Mouse (Mus musculus) WW6 (cell line): ENCODE measurements around the gene Klhl3.

ENCODE experiments used
- DNase-seq: peaks from one replicate; pipeline ENCODE4 v3.0.0-alpha.2; 2013; ENCODE audit warnings: low read depth, low spot score

Gene Klhl3

DNA sequence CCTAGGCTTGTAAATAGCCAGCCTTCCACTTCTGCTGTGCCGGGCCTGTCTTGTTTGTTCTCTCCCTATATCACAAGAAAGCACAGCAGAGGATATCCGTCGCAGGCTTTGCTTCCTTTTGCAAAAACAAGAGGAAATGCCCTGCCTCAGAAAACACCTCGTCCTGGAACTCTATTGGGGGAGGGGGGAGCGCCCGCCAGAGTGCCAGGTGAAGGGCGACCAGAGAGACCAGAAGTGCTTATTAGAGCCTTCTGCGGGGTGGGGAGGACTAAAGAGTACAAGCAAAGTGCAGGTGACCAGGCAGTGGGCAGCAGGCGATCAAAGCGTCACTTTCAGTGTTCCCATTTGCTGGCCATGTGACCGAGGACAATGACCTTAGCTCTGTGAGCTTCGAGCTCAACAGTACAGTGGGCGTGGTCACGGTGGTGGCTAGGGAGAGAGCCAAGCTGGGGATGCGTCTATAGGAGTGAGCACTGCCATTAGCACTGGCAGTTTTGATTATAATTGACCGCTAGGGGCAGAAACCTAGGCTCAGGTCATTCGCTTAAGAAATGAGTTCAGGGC, 45.8 kb downstream of the Klhl3 start:
- peak; percentile 65 for DNase-seq

DNA sequence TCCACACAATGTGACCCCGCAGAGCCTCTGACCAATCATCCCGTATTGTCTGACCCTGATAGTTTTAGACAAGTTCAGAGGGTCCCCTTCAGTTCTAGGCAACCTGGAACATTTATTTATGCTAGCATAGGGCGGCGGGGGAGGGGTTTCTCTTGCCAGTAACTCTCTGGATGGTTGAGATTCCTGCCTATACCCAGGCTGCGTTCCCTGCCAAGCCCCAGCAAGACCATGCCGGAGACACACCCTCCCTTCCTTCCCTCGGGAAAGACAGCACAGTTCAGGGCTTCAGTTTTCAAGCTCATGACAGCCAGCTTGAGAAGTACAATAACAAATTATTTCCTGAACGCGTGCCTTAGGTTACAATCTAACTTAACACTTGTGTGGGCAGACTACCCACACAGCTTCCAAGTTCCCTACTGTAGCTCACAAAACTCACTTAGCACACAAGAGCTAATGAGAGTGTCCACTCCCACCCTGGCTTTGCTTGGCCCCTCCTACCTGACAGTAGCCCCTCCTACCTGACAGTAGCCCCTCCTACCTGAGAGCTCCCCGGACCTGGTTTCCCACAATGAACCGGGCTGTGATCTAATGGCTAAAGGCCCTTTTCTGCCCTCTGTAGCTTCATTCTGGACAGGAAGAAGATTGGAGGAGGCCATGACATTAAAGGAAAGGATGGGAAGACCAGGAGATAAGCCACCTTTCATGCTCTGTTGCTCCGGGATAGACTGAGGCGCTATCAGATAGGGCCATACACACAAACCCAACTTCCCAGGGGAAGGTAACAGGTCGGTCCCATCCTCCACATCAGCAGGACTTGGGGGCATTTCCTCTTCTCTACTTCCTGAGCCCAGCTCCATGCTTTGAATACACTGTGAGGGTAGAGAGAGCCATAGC, 46.6 kb downstream of the Klhl3 start:
- no peak for DNase-seq

DNA sequence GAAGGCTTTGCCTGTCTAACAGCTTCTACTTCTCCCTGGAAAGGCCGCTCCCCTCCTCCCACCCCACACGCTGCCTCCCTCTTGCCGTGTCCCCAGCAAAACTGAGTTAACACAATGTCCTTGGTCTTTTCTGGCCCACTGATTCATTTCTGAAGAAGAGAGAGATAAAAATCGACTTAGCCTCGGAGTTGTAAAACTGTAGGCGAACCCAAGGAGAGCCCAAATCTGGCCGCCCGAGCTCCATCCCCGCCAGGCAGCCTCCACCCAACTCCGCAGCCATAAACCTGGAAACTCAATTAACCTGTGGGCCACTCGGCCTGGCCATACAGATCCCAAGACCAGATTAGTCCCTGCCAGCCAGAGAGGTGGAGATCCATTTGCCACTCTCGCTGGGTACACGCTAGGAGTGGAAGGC, 47.3 kb downstream of the Klhl3 start:
- DNase-seq = no peak

DNA sequence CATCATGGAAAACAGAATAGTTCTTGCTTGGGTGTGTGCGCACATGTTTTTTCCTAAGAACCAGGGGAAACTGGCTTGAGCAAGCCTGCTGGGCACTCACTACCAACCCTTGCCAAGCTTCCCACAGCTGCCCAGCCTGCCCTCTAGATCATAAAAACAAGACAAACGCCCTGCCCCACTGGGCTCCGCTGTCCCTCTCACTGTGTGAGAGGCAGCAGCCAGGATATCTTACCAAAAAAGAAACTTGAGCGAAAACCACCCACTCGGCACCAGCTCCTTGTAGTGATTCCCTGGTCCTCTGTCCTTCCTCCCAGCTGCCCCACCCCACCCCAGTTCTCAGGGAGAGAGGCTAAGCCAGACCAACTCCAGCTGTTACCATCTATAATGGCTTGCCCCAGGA, 48.1 kb downstream of the Klhl3 start:
- DNase-seq = no peak

DNA sequence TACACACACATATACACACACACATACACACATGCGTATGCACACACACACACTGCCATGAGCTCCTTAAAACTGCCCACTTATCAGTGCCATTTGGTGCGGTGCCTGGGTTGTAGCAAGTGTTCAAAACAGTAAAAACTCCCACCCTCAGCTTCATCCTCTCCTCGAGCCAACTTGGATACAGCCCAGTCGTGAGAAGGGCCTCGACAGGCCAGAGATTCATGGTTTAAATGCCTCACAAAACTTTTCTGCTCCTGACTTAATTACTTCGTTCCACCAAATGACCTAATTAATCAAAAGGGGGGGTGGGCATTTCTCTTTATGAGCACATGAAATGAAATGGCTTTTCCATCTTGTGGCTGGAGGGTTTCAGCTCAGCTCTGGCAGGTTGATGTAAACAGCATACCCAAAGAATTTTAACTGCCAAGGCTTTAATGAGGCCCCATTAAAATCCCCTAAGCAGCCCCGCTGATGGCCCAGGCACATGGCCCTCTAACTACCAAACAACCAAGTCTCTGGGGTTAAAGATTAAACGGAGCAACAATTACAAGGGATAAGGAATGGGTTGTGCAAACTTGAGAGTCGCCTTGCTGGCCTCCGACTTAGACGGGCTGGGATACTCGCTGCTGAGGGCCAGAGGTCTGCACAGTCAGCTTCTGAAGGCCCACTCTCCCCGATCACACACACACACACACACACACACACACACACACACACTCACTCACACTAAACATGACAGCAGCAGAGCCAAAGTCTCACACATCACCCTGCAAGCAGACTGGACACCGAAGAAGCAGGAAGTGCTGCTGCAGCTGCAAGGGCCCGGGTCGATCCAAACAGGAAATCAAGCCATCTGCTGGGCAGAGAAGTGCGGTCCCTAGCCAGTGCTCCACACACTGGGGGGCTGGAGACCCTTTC, 55.2 kb downstream of the Klhl3 start:
- no peak for DNase-seq

DNA sequence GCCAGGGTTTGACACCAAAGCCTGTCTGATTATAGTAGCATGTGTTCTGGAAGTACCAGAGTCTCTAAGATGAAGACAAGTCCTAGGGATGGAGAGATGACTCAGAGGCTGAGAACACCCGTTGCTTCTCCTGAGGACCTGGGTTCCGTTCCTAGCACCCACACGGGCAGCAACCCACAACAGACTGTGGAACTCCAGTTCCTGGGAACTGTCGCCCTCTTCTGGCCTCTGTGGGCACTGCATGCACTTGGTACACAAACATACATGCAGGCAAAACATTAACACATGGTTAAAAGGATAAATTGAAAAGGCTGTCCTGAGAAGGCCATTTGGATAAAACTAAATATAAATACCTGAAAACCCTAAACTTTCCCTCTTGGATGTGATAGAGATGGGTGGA, 56.8 kb downstream of the Klhl3 start:
- DNase-seq = no peak

DNA sequence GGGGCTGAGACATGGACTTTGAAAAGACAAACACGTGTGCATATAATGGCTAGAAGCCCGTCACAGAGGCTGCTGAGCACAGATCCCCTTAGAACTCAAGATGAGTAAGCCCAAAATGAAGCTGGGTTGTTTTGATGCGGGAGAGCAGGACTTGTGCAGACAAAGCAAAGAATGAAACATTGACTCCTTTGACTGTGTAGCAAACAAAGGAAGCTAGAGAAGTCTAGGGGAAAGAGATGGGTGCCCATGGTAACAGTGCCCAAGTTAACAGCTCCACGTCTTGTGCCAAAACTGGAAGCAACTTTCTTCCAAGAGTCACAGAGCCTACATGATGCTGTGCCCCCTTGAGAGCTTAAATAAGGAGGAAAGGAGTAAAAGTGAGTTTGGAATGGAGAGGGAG, 59.8 kb downstream of the Klhl3 start:
- DNase-seq = no peak

DNA sequence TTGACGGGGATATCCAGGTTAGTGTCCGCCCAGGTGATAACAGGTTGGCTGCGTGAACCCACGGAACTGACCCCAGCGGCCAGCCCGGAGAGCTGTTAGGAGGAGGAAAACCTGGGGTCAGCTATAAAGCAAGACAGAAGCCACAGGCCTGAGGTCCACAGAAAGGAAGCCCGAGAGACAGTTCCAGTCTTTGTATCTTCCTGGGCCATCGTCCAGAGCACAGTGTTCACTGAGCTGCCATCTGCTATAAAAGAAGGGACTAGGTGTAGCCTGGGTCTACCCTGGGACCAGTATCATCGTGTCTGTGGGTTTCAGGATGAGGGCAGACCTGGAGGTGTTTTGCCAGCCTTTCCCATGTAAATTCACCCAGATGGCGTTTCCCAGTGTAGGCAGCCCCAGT, 61.7 kb downstream of the Klhl3 start:
- DNase-seq = no peak

DNA sequence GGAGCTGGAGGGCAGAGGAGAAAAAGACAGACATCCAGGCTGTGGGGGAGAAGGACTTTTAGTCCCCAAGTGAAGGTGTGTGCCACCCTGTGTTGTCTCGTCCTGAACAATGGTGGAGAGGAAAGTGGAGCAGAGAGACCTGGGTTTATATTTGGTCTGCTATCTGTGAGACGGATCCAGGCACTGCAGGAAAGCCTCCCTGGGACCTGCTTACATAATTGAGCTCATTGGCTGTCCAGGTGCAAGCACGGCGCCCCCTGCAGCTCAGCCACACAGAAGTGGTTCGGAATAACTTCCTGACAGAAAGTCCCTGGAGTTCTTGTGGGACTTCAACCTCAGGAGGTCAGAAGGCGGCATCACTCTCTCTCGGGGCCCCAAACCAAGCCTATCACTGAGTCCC, 62.1 kb downstream of the Klhl3 start:
- no peak for DNase-seq

DNA sequence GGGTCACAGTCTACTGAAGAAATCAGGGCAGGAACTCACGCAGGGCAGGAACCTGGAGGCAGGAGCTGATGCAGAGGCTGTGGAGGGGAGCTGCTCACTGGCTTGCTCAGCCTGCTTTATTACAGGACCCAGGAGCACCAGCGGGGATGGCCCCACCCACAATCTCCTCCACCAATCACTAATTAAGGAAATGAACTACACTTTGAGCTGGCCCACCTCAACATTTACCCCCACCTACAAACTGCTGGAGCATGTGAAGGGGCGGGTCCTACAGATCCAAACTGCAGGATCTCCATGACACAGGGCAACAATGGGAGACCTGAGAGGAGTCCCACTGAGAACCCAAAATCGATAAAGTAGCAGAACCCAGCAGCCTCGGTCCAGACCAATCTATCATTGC, 64.3 kb downstream of the Klhl3 start:
- no peak for DNase-seq

DNA sequence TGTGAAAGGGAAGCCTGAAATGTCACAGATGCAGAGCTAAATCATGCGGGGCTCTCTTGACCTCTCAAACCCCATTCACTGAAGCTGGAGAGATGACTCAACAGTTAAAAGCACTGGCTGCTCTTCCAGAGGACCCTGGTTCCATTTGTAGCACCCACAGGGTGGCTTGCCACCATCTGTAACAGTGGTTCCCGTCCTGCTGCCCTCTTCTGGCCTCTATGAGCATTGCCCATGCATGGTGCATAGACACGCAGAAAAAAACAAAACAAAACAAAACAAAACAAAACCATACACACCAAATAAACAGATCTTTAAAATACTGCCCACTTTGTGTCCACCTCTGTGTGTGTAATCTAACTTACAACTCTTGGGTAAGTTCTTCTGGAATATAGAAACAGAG, 65.3 kb downstream of the Klhl3 start:
- no peak for DNase-seq

DNA sequence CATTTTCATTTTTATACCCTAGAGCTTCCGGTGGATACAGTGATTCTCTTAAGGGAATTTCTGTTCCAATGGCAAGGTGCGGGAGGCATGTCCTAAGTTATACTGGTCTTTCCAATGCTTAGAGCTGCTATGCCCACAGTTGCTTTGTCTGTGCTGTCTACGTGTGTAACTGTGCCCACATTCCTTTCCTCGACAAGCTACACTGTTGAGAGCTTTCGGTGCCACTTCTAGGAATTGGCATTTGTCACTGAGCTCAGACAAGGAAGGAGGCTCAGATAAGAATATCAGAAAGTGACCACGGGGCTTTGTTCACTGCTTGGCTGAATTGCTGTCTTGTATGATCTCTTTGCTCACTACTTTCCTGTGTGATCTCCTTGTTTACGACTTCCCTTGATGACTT, 67.2 kb downstream of the Klhl3 start:
- DNase-seq = no peak

DNA sequence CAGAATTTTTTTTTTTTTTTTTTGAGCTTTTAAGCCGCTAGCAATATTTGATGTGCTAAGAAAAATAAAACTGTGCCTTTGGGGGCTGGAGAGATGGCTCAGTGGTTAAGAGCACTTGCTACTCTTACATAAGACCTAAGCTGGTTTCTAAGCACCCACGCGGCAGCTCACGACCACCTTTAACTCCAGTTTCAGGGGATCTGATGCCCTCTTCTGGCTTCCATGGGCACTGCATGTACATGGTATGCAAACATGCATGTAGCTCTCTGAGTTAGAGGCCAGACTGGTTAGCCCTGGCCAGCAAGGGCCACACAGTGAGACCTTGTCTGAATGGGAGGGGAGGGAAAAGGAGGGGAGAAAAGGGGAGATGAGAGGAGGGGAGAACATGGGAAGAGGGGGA, 68.1 kb downstream of the Klhl3 start:
- DNase-seq = no peak

DNA sequence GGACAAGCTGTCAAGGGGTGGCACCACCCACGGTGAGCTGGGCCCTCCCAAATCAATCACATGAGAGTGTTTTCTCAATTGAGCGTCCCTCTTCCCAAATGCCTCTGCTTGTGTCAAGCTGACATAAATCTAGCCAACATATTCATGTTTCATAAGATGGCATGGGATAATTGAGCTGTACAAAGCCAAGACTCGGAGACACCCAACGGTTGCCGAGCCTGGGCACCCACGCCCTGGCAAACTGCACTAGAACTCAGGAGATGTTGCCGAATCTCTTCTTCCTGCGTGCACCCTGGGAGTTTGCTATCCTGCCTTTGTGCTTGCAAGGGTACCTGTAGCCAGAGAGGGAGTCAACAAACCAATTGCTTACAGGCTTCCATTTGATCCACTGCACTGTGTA, 70.1 kb downstream of the Klhl3 start:
- DNase-seq = no peak

DNA sequence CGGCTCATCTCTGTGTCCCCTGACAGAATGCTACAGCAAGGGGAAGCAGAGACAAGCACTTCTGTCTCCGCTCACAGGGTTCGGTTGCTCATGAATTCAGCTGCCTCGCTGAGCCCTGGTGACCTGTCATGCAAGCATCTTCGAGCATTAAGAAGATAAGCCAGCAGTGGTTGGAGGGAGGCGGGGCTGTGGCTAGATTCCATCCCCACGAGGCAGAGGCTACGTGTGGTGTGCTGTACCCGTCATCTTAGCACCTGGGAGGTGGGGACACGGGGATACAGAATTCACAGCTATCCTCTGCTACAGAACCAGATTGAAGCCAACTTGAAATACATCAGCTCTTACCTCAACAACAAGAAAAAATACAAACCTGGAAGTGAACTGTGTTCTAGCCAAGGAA, 73.3 kb downstream of the Klhl3 start:
- no peak for DNase-seq

DNA sequence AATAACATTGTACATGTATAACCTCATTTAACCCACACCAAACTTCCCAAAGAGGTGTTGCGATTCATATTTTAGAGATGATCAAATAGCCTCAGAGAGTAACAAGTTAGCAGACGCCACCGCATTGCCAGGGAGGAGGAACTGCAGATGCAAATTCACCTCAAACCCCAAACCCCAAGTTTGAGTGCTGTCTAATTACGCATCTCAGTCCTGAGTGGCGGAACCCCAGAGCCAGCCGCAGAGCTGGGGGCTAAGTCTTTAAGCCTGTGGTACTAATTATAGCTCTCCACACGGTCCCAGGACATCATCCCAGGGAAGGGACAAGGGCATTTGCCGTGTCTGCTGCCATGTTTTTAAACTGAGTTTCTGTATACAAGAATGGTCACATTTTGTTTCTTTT, 75.9 kb downstream of the Klhl3 start:
- DNase-seq = no peak

DNA sequence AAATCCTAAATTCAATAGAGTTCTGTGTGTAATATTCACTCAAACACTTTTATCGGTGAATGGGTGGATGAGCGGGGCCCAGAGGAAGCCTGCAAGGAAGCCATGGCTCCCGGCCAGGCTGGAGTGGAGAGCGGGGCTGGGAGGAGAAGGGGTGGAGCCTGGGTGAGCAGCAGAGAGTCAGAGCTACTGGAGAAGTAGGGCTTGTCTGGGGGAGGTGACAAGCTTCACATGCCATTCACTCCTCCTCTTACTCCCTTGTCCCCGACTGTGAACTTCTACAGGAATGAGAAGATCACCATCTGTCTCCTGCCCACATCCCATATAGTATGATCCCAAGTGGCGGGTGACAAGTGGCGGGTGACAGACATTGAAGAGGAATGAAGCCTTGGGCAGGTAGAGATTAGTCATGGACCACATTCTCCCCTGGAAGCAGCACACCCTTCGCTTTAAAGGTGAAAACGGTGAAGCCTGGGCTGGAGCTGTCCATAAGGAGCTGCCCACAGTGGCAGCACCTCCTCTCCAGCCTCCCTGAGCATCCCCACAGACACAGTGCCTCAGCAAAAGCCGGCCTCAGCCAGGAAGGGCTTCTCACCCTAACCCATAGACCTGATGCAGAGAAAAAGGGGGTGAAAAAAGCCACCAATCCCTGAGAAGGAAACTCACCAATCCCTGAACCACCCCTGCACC, 77.8 kb downstream of the Klhl3 start:
- DNase-seq = no peak

DNA sequence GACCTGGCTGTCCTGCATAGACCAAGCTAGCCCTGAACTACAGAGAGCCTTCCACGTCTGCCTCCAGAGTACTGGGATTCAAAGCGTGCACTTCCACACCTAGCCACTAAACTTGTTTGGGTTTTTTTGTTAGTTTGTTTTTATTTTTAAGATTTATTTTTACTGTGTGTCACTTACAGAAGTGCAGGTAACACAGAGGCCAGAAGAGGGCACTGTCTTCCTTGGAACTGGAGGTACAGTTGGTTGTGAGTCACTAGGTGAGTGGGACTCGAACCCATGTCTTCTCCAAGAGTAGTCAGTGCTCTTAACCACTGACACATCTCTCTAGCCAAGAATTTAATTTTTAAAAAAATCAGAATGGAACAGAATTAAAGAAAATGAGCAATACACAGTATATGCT, 78.4 kb downstream of the Klhl3 start:
- no peak for DNase-seq

DNA sequence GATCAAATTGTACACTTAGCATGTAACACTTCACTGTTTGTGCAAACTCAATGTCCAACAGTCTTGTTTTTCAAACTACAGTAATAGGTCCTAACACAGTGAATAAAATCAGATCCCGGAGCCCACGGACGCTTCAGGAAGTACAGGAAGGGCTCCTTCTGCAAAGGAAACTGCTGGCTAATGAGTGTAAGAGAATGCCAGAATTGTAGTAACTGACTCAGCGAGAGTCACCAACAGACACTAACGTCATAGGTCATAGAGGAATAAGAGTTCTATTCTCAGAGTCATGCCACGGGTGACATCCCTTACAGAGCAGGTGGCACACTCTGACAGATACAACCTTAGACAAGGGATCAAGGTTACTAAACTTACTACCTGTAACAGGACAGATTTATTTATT, 78.9 kb downstream of the Klhl3 start:
- no peak for DNase-seq

DNA sequence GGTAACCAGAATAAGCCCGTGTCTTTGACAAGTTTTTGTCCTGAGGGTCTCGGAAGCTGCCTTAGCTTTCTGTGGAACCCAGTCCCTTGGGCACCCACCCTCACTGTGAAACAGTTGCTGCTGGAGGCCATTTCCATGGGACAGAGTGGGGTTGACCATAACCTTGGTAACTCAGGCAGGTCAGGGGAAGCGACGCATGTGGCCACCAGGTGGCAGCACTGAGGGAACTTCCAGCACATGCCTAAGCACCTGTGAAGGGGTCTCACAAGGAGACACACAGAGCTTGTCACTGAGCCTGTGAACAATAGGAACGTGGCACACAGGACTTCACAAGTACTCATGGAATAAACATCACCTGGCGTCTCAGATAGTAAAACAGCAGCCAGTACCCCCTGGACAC, 81.6 kb downstream of the Klhl3 start:
- DNase-seq = no peak

DNA sequence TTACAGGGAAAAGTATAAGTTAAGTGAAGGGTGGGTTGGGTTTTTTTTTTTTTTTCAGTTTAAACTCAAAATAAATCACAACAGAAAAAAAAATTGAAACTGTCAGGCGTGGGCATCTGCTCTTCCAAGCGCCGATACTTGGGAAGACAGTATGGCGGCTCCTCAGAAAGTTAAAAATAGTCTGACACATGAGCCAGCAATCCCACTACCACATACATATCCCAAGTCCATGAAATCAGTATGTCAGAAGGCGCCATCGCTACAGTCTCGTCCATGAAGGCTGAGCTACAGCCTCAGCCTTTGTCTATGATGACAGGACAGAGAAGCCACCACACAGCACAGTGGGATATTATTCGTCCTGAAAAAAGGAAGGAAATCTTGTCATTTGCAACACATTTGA, 86.3 kb downstream of the Klhl3 start:
- no peak for DNase-seq
